Mouse (Mus musculus) heart, embryonic 12.5 days (tissue): Measurements from ENCODE around the gene Sarnp. TPM values are rescaled to one million over a fixed set of nuclear protein-coding genes. Genes with fewer than 3 reads are reported as not detected.
A peak's percentile ranks its signal among the peaks of the same experiment; 100 is the strongest.

Source experiments
- ATAC-seq: fragments of 200-750 bp; cut with Nextera tagmentation; 2 replicates; pipeline ENCODE4 v1.8.0; 2017; ENCODE audit warnings: moderate TSS enrichment, moderate library complexity; ENCODE audit not compliant: insufficient number of reproducible peaks, low FRiP score
- H3K27ac ChIP-seq: fragments of 300-500 bp; sonication (generic); 2 replicates; pipeline ENCODE4 v1.5.1; 2016; ENCODE audit warnings: mild to moderate bottlenecking, moderate library complexity; ENCODE audit not compliant: poor library complexity, severe bottlenecking
- H3K27me3 ChIP-seq: fragments of 300-500 bp; sonication (generic); replicated peaks from 2 replicates; pipeline ENCODE4 v1.6.1; 2016; ENCODE audit warnings: mild to moderate bottlenecking, moderate library complexity
- H3K36me3 ChIP-seq: fragments of 300-500 bp; sonication (generic); 2 replicates; pipeline ENCODE4 v1.6.1; 2016; ENCODE audit warnings: mild to moderate bottlenecking, moderate library complexity
- H3K4me1 ChIP-seq: fragments of 300-500 bp; sonication (generic); replicated peaks from 2 replicates; pipeline ENCODE4 v1.6.1; 2016; ENCODE audit warnings: mild to moderate bottlenecking
- H3K4me2 ChIP-seq: fragments of 300-500 bp; sonication (generic); 2 replicates; pipeline ENCODE4 v1.6.1; 2016; ENCODE audit warnings: mild to moderate bottlenecking, moderate library complexity
- H3K4me3 ChIP-seq: fragments of 300-500 bp; sonication (generic); 2 replicates; pipeline ENCODE4 v1.5.1; 2016; ENCODE audit warnings: mild to moderate bottlenecking
- H3K9ac ChIP-seq: fragments of 300-500 bp; sonication (generic); 2 replicates; pipeline ENCODE4 v1.6.1; 2016; ENCODE audit warnings: mild to moderate bottlenecking, moderate library complexity
- H3K9me3 ChIP-seq: fragments of 300-500 bp; sonication (generic); replicated peaks from 2 replicates; pipeline ENCODE4 v1.6.1; 2016; ENCODE audit warnings: mild to moderate bottlenecking, moderate library complexity
- WGBS: fragments of 180-500 bp; shearing (Covaris S2); methylation state at CpG from one replicate; pipeline ENCODE4 v1.1.7; 2016; 5-methylcytosine and 5-hydroxymethylcytosine counted together
- polyA plus RNA-seq: library from polyadenylated mRNA; unstranded; fragments of >200 nt; fragmentation: Nextera tagmentation; extraction: Ambion mirVana; gene quantifications from 2 replicates; pipeline ENCODE4 v1.2.1, GENCODE M21; 2016

Sarnp gene
- polyA plus RNA-seq, 1 experiment from 2014 or later = 171 TPM

GRCm38 (mm10) chr10:128891296-128892094, 74.4 kb downstream of the Sarnp start, which contains the start of gene Gdf11:
TSS of gene Gdf11 (minus strand) at chr10:128891718.
- Histone ChIP-seq H3K9ac (peak within 1 kb of the TSS; percentile 69), H3K4me1 (peaks cover 50% of the 10 kb centered on the region), H3K4me2 (peak within 1 kb of the TSS; percentile 85), H3K4me3 (peak within 1 kb of the TSS; percentile 66), H3K27me3 (peaks cover 17% of the 10 kb centered on the region), H3K9me3 (no peaks in the 10 kb centered on the region), H3K27ac (peak within 1 kb of the TSS; percentile 70), H3K36me3 (peaks cover 4% of the 10 kb centered on the region; the same call in 1 of the 2 replicates)
- peak; percentile 70 for ATAC-seq
- under 1% methylated on average over 66 of the region's 89 CpGs for WGBS

GRCm38 (mm10) chr10:128892246-128892645, 75.1 kb downstream of the Sarnp start:
- Histone ChIP-seq H3K27ac (0 out of 2 replicates have a peak overlapping the region, but pooled peaks have one; percentile 23), H3K27me3 (peaks cover 24% of the 10 kb centered on the region), H3K4me2 (peak overlapping the region; percentile 85), H3K36me3 (peaks cover 4% of the 10 kb centered on the region; the same call in 1 of the 2 replicates), H3K9ac (peak overlapping the region; percentile 69), H3K4me3 (peak overlapping the region; percentile 66), H3K4me1 (peaks cover 46% of the 10 kb centered on the region), H3K9me3 (no peaks in the 10 kb centered on the region)
- 2% methylated on average over 9 of the region's 9 CpGs for WGBS
- no peak for ATAC-seq

- no peaks in the 10 kb centered on the region for H3K36me3 ChIP-seq
- peak overlapping the region; percentile 32 for H3K4me3 ChIP-seq
- no peak overlapping the region for H3K27ac ChIP-seq
- no peak for ATAC-seq
- no peaks in the 10 kb centered on the region for H3K9me3 ChIP-seq
- H3K4me2 ChIP-seq = peak overlapping the region; percentile 50
- H3K9ac ChIP-seq = 0 out of 2 replicates have a peak overlapping the region, but pooled peaks have one; percentile 46
- peaks cover 26% of the 10 kb centered on the region for H3K27me3 ChIP-seq
- peaks cover 27% of the 10 kb centered on the region for H3K4me1 ChIP-seq
- under 1% methylated on average over 9 of the region's 9 CpGs for WGBS
Observed at GRCm38 (mm10) chr10:128895437-128895836, 78.3 kb downstream of the Sarnp start.

GRCm38 (mm10) chr10:128895952-128896693, 79.0 kb downstream of the Sarnp start:
- Histone ChIP-seq H3K27ac (no peak overlapping the region), H3K36me3 (no peaks in the 10 kb centered on the region), H3K4me1 (peaks cover 25% of the 10 kb centered on the region), H3K4me3 (peak overlapping the region; percentile 32), H3K9ac (peak overlapping the region; percentile 46; the same call in 1 of the 2 replicates), H3K9me3 (no peaks in the 10 kb centered on the region), H3K27me3 (peaks cover 26% of the 10 kb centered on the region), H3K4me2 (peak overlapping the region; percentile 50)
- ATAC-seq = no peak
- 5% methylated on average over 17 of the region's 17 CpGs for WGBS

- Histone ChIP-seq H3K9ac (no peak overlapping the region), H3K27me3 (peaks cover 26% of the 10 kb centered on the region), H3K9me3 (no peaks in the 10 kb centered on the region), H3K4me3 (no peak overlapping the region), H3K4me2 (no peak overlapping the region), H3K4me1 (peaks cover 25% of the 10 kb centered on the region), H3K36me3 (no peaks in the 10 kb centered on the region), H3K27ac (no peak overlapping the region)
- ATAC-seq = no peak
- 39% methylated on average over 1 of the region's 1 CpGs for WGBS
Observed at GRCm38 (mm10) chr10:128896807-128897206, 79.7 kb downstream of the Sarnp start.

- H3K27ac ChIP-seq = no peak overlapping the region
- WGBS = 11% methylated on average over 1 of the region's 1 CpGs
Observed at GRCm38 (mm10) chr10:128897501-128897900, 80.4 kb downstream of the Sarnp start.

GRCm38 (mm10) chr10:128899759-128900490, 82.8 kb downstream of the Sarnp start:
- ATAC-seq = no peak
- Histone ChIP-seq H3K4me1 (peaks cover 18% of the 10 kb centered on the region), H3K9me3 (no peaks in the 10 kb centered on the region), H3K4me2 (no peak overlapping the region), H3K27me3 (peaks cover 17% of the 10 kb centered on the region), H3K9ac (no peak overlapping the region), H3K36me3 (no peaks in the 10 kb centered on the region), H3K27ac (no peak overlapping the region), H3K4me3 (no peak overlapping the region)
- 61% methylated on average over 6 of the region's 6 CpGs for WGBS

More at GRCm38 (mm10) chr10:128897501-128897900, 80.4 kb downstream of the Sarnp start:
- no peaks in the 10 kb centered on the region for H3K36me3 ChIP-seq
- peaks cover 20% of the 10 kb centered on the region for H3K4me1 ChIP-seq
- no peak overlapping the region for H3K9ac ChIP-seq
- H3K9me3 ChIP-seq = no peaks in the 10 kb centered on the region
- H3K27me3 ChIP-seq = peaks cover 26% of the 10 kb centered on the region
- H3K4me2 ChIP-seq = no peak overlapping the region
- ATAC-seq = no peak
- H3K4me3 ChIP-seq = no peak overlapping the region

- Histone ChIP-seq H3K27ac (no peak within 1 kb of the TSS), H3K4me3 (no peak within 1 kb of the TSS), H3K9ac (no peak within 1 kb of the TSS), H3K9me3 (no peaks in the 10 kb centered on the region), H3K36me3 (no peaks in the 10 kb centered on the region), H3K4me1 (peaks cover 12% of the 10 kb centered on the region), H3K27me3 (peaks cover 17% of the 10 kb centered on the region), H3K4me2 (no peak within 1 kb of the TSS)
- ATAC-seq = 0 out of 2 replicates have a peak, but pooled peaks have one; percentile 24
- 84% methylated on average over 3 of the region's 3 CpGs for WGBS
Observed at GRCm38 (mm10) chr10:128900698-128901097, 83.6 kb downstream of the Sarnp start, which contains the start of gene Cd63. TSS of gene Cd63 (plus strand) at chr10:128900989.

GRCm38 (mm10) chr10:128901409-128901808, 84.3 kb downstream of the Sarnp start:
- Histone ChIP-seq H3K9me3 (no peaks in the 10 kb centered on the region), H3K9ac (no peak overlapping the region), H3K27me3 (peaks cover 10% of the 10 kb centered on the region), H3K36me3 (no peaks in the 10 kb centered on the region), H3K4me2 (no peak overlapping the region), H3K27ac (no peak overlapping the region), H3K4me3 (no peak overlapping the region), H3K4me1 (peaks cover 5% of the 10 kb centered on the region)
- 65% methylated on average over 1 of the region's 1 CpGs for WGBS
- no peak for ATAC-seq

GRCm38 (mm10) chr10:128902409-128902988, 85.4 kb downstream of the Sarnp start:
- Histone ChIP-seq H3K4me3 (no peak overlapping the region), H3K27ac (no peak overlapping the region), H3K4me1 (no peaks in the 10 kb centered on the region), H3K27me3 (no peaks in the 10 kb centered on the region), H3K4me2 (no peak overlapping the region), H3K9ac (no peak overlapping the region), H3K9me3 (no peaks in the 10 kb centered on the region), H3K36me3 (no peaks in the 10 kb centered on the region)
- no peak for ATAC-seq
- WGBS = 69% methylated on average over 3 of the region's 3 CpGs
